Mouse (Mus musculus): ENCODE results near the gene Rps6kb2. TPM values are rescaled to one million over a fixed set of nuclear protein-coding genes. Genes with fewer than 3 reads are reported as not detected.

The Rps6kb2 gene
- total and polyA plus RNA-seq, 3 experiments: 16.1 to 73.4 (median 23.1) TPM

GRCm38 (mm10) chr19:4191528-4192250 lies 28.5 kb upstream of the Rps6kb2 start, which contains the start of gene Ppp1ca:
Gene Ppp1ca, plus strand, starts transcription at chr19:4192065.
- Histone ChIP-seq H3K9me3 (replicated peaks) (no peaks in the 10 kb centered on the region), H3K27me3 (ENCODE audit: insufficient read depth, low read length) (no peaks in the 10 kb centered on the region; the same call in 1 of the 2 replicates), H3K4me1 (ENCODE audit: insufficient read depth, low read depth, low read length) (peaks cover 71% of the 10 kb centered on the region), H3K36me3 (replicated peaks) (peaks cover 70% of the 10 kb centered on the region), H3K4me3 (ENCODE audit: low read depth, low read length) (peak within 1 kb of the TSS; percentile 78)
- ATAC-seq (ENCODE audit: extremely low read depth, insufficient number of reproducible peaks, low FRiP score, poor library complexity, severe bottlenecking) (peak; percentile 82), DNase-seq (ENCODE audit: low spot score) (peak; percentile 96)
- no peak for TF ChIP-seq POLR2AphosphoS5 (IDR thresholded peaks at IDR 0.05; ENCODE audit: insufficient replicate concordance, low read depth, low read length)
- no peak for TF ChIP-seq CTCF (IDR thresholded peaks at IDR 0.05; ENCODE audit: low read depth, low read length)
- TF ChIP-seq TAL1 (conservative IDR thresholded peaks at IDR 0.05; ENCODE audit: low read depth, low read length): no peak
- no peak for TF ChIP-seq GATA2 (IDR thresholded peaks at IDR 0.05; ENCODE audit: borderline replicate concordance, low read depth, low read length)
- no peak for TF ChIP-seq GATA1 (IDR thresholded peaks at IDR 0.05; ENCODE audit: borderline replicate concordance, low read length)

- TF ChIP-seq POLR2AphosphoS5 (IDR thresholded peaks at IDR 0.05; ENCODE audit: insufficient replicate concordance, low read depth, low read length) (no peak), GATA2 (IDR thresholded peaks at IDR 0.05; ENCODE audit: borderline replicate concordance, low read depth, low read length) (no peak), GATA1 (IDR thresholded peaks at IDR 0.05; ENCODE audit: borderline replicate concordance, low read length) (no peak), TAL1 (conservative IDR thresholded peaks at IDR 0.05; ENCODE audit: low read depth, low read length) (no peak), CTCF (IDR thresholded peaks at IDR 0.05; ENCODE audit: low read depth, low read length) (no peak)
- peak; percentile 54 for ATAC-seq (ENCODE audit: extremely low read depth, insufficient number of reproducible peaks, low FRiP score, poor library complexity, severe bottlenecking)
- Histone ChIP-seq H3K27me3 (ENCODE audit: insufficient read depth, low read length) (no peaks in the 10 kb centered on the region; the same call in 1 of the 2 replicates), H3K4me1 (ENCODE audit: insufficient read depth, low read depth, low read length) (peaks cover 67% of the 10 kb centered on the region), H3K9me3 (replicated peaks) (no peaks in the 10 kb centered on the region), H3K36me3 (replicated peaks) (peaks cover 70% of the 10 kb centered on the region), H3K4me3 (ENCODE audit: low read depth, low read length) (peak within 1 kb of the TSS; percentile 78)
- DNase-seq (ENCODE audit: low spot score): peak; percentile 84
Measured at GRCm38 (mm10) chr19:4190831-4191334, 27.7 kb upstream of the Rps6kb2 start, which contains the start of gene Tbc1d10c. Gene Tbc1d10c, minus strand, starts transcription at chr19:4191284.

GRCm38 (mm10) chr19:4189051-4189620 lies 26.0 kb upstream of the Rps6kb2 start:
- Histone ChIP-seq H3K27me3 (ENCODE audit: insufficient read depth, low read length) (no peaks in the 10 kb centered on the region; the same call in 1 of the 2 replicates), H3K36me3 (replicated peaks) (peaks cover 70% of the 10 kb centered on the region), H3K9me3 (replicated peaks) (no peaks in the 10 kb centered on the region), H3K4me1 (ENCODE audit: insufficient read depth, low read depth, low read length) (peaks cover 65% of the 10 kb centered on the region), H3K4me3 (ENCODE audit: low read depth, low read length) (no peak overlapping the region)
- ATAC-seq (ENCODE audit: extremely low read depth, insufficient number of reproducible peaks, low FRiP score, poor library complexity, severe bottlenecking) (no peak), DNase-seq (ENCODE audit: low spot score) (no peak)
- TF ChIP-seq CTCF (IDR thresholded peaks at IDR 0.05; ENCODE audit: low read depth, low read length) (no peak), TAL1 (conservative IDR thresholded peaks at IDR 0.05; ENCODE audit: low read depth, low read length) (no peak), POLR2AphosphoS5 (IDR thresholded peaks at IDR 0.05; ENCODE audit: insufficient replicate concordance, low read depth, low read length) (no peak), GATA1 (IDR thresholded peaks at IDR 0.05; ENCODE audit: borderline replicate concordance, low read length) (no peak), GATA2 (IDR thresholded peaks at IDR 0.05; ENCODE audit: borderline replicate concordance, low read depth, low read length) (no peak)

DNA sequence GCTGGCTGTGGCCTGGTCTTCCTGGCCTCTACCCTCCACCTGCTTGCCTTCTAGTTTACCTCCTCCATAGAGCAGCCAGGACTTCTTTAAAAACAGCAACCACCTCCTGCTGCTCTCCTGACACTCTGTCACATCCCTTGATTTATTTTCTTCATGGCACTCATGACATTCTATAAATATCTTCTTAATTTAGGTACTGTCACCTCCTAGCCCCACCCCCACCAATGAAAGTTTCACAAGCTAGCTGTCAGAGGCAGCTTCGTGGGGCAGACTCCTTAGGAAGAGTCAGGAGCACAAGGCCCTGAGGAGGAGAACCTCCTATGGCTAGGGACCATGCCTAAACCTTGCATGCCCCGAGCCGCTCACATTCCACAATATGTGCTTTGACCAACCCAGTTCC lies 24.1 kb upstream of the Rps6kb2 start:
- H3K4me3 ChIP-seq (ENCODE audit: low read depth, low read length): no peak overlapping the region
- ATAC-seq (ENCODE audit: extremely low read depth, insufficient number of reproducible peaks, low FRiP score, poor library complexity, severe bottlenecking): no peak
- H3K27me3 ChIP-seq (ENCODE audit: insufficient read depth, low read length): no peaks in the 10 kb centered on the region; the same call in 1 of the 2 replicates
- peaks cover 52% of the 10 kb centered on the region for H3K4me1 ChIP-seq (ENCODE audit: insufficient read depth, low read depth, low read length)
- H3K36me3 ChIP-seq (replicated peaks): peaks cover 72% of the 10 kb centered on the region
- no peaks in the 10 kb centered on the region for H3K9me3 ChIP-seq (replicated peaks)
- DNase-seq (ENCODE audit: low spot score): no peak
- no peak for TF ChIP-seq GATA2 (IDR thresholded peaks at IDR 0.05; ENCODE audit: borderline replicate concordance, low read depth, low read length)
- no peak for TF ChIP-seq POLR2AphosphoS5 (IDR thresholded peaks at IDR 0.05; ENCODE audit: insufficient replicate concordance, low read depth, low read length)
- no peak for TF ChIP-seq GATA1 (IDR thresholded peaks at IDR 0.05; ENCODE audit: borderline replicate concordance, low read length)
- no peak for TF ChIP-seq CTCF (IDR thresholded peaks at IDR 0.05; ENCODE audit: low read depth, low read length)
- no peak for TF ChIP-seq TAL1 (conservative IDR thresholded peaks at IDR 0.05; ENCODE audit: low read depth, low read length)

GRCm38 (mm10) chr19:4184976-4185975 lies 22.1 kb upstream of the Rps6kb2 start:
- H3K27me3 ChIP-seq (ENCODE audit: insufficient read depth, low read length): peaks cover 4% of the 10 kb centered on the region
- H3K9me3 ChIP-seq (replicated peaks): no peaks in the 10 kb centered on the region
- H3K4me1 ChIP-seq (ENCODE audit: insufficient read depth, low read depth, low read length): peaks cover 43% of the 10 kb centered on the region
- no peak overlapping the region for H3K4me3 ChIP-seq (ENCODE audit: low read depth, low read length)
- H3K36me3 ChIP-seq (replicated peaks): peaks cover 81% of the 10 kb centered on the region
- DNase-seq (ENCODE audit: low spot score) (no peak), ATAC-seq (ENCODE audit: extremely low read depth, insufficient number of reproducible peaks, low FRiP score, poor library complexity, severe bottlenecking) (no peak)
- TF ChIP-seq GATA1 (IDR thresholded peaks at IDR 0.05; ENCODE audit: borderline replicate concordance, low read length) (no peak), TAL1 (conservative IDR thresholded peaks at IDR 0.05; ENCODE audit: low read depth, low read length) (no peak), POLR2AphosphoS5 (IDR thresholded peaks at IDR 0.05; ENCODE audit: insufficient replicate concordance, low read depth, low read length) (no peak), CTCF (IDR thresholded peaks at IDR 0.05; ENCODE audit: low read depth, low read length) (no peak), GATA2 (IDR thresholded peaks at IDR 0.05; ENCODE audit: borderline replicate concordance, low read depth, low read length) (no peak)
